Mouse (Mus musculus) midbrain, postnatal 0 days (tissue): ENCODE measurements at regions not wholly inside any gene's neighbourhood (a gene's known extent, or its start where the extent isn't known, plus 50 kb on each side); places are given as distances from the start of the nearest gene placed in this dataset.

Experiments used
- ATAC-seq: fragments of 200-750 bp; cut with Nextera tagmentation; 2 replicates; pipeline ENCODE4 v1.8.0; 2017; ENCODE audit warnings: moderate number of reproducible peaks, mild to moderate bottlenecking, moderate TSS enrichment, moderate library complexity; ENCODE audit not compliant: low FRiP score
- DNase-seq: peaks from one replicate; pipeline ENCODE4 v3.0.0-alpha.2; 2015; ENCODE audit warnings: low spot score
- H3K27ac ChIP-seq: fragments of 300-500 bp; sonication (generic); 2 replicates; pipeline ENCODE4 v1.5.1; 2014; ENCODE audit warnings: low read depth, mild to moderate bottlenecking, low read length, mixed read lengths
- H3K27me3 ChIP-seq: fragments of 300-500 bp; sonication (generic); 2 replicates; pipeline ENCODE4 v1.6.1; 2014; ENCODE audit warnings: low read length, control low read depth, mixed read lengths; ENCODE audit not compliant: insufficient read depth
- H3K36me3 ChIP-seq: fragments of 300-500 bp; sonication (generic); 2 replicates; pipeline ENCODE4 v1.6.1; 2014; ENCODE audit warnings: low read length, control low read depth, mixed read lengths; ENCODE audit not compliant: insufficient read depth
- H3K4me1 ChIP-seq: fragments of 300-500 bp; sonication (generic); 2 replicates; pipeline ENCODE4 v1.6.1; 2014; ENCODE audit warnings: mild to moderate bottlenecking, control low read depth, antibody characterized with exemption, low read length, mixed read lengths; ENCODE audit not compliant: insufficient read depth
- H3K4me2 ChIP-seq: fragments of 300-500 bp; sonication (generic); 2 replicates; pipeline ENCODE4 v1.6.1; 2014; ENCODE audit warnings: low read depth, mild to moderate bottlenecking, low read length, mixed read lengths; ENCODE audit not compliant: poor library complexity, severe bottlenecking
- H3K4me3 ChIP-seq: fragments of 300-500 bp; sonication (generic); 2 replicates; pipeline ENCODE4 v1.5.1; 2014; ENCODE audit warnings: low read depth, mild to moderate bottlenecking, low read length, moderate library complexity
- H3K9ac ChIP-seq: fragments of 300-500 bp; sonication (generic); replicated peaks from 2 replicates; pipeline ENCODE4 v1.6.1; 2014; ENCODE audit warnings: mild to moderate bottlenecking, low read length, moderate library complexity, mixed read lengths; ENCODE audit not compliant: poor library complexity, severe bottlenecking
- H3K9me3 ChIP-seq: fragments of 300-500 bp; sonication (generic); 2 replicates; pipeline ENCODE4 v1.6.1; 2016; ENCODE audit warnings: low read length, control low read depth
- CTCF ChIP-seq: IDR thresholded peaks from 2 replicates; pipeline ENCODE4 v1.5.1; 2016; ENCODE audit warnings: antibody characterized with exemption, mild to moderate bottlenecking
- WGBS: fragments of 180-500 bp; shearing (Covaris S2); extraction: QIAGEN DNeasy Blood & Tissue Kit; methylation state at CpG from one replicate; pipeline ENCODE4 v1.1.7; 2014; 5-methylcytosine and 5-hydroxymethylcytosine counted together

DNA sequence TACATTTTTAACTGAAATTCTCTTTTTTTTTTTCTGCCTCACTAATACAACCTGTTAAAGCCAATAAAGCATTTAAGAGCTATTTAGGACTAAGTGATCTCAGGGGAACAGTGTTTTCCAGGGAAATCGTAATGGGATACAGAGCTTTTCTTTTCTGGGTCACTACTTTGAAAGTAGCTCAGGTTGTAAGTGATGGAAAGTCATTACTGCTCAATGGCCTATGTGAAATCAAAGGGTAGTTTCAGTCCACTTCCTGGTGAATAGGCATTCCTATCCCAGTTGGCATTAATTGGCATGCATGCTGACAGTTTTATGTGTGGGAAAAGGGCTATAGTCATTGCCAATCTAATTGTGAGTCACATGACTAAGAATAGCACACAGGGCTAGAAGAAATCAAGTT lies 775.9 kb upstream of the Lingo2 start:
- Histone ChIP-seq H3K4me1 (no peaks in the 10 kb centered on the region), H3K27me3 (no peaks in the 10 kb centered on the region), H3K27ac (no peak overlapping the region), H3K9me3 (peaks cover 2% of the 10 kb centered on the region; the same call in 1 of the 2 replicates), H3K36me3 (no peaks in the 10 kb centered on the region), H3K4me3 (no peak overlapping the region), H3K4me2 (no peak overlapping the region), H3K9ac (no peak overlapping the region)
- DNase-seq = peak; percentile 27
- no peak for ATAC-seq
- no peak for TF ChIP-seq CTCF
- 74% methylated on average over 1 of the region's 1 CpGs for WGBS
